Comparison of ENCODE assay signal across 20 mouse cellular contexts in the genomic region with DNA sequence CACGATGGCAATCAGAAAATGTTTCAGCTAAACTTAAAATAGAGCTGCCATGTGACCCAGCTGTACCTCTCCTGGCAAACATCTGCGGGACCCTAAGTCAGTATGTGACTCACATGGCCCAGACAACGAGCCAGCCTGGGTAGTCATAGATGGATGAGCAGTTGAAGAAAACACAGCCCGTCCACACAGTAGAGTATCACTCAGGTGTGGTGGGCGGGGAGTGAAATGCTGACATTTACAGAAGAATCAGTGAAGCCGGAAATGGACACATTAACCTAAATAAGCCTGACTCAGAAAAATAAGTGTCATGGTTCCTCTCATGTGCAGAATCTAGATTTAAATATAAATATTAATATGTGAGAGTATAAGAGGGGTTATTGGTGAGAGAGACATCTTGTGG.
"Had no signal": no experiment of that assay in that cellular context is flagged by ENCODE, and none has a peak within 500 bp of the region (broad histone marks: within the 10 kb centered on the region; RNA-seq: fewer than 3 reads in every experiment).

No protein-coding gene starts in this region.

- H3K9me3 ChIP-seq: kidney, embryonic 15.5 days; liver, embryonic 13.5 days; midbrain, embryonic 12.5 days; neural tube, embryonic 13.5 days had no signal

- H3K9ac ChIP-seq: kidney, embryonic 15.5 days; liver, embryonic 13.5 days; midbrain, embryonic 12.5 days; neural tube, embryonic 13.5 days had no signal

- ATAC-seq: midbrain, embryonic 16.5 days had no signal

- H3K4me1 ChIP-seq: kidney, embryonic 15.5 days; liver, embryonic 13.5 days; midbrain, embryonic 12.5 days; neural tube, embryonic 13.5 days had no signal

- H3K27ac ChIP-seq: kidney, embryonic 15.5 days; left cerebral cortex, adult 2 months; liver, embryonic 13.5 days; midbrain, embryonic 12.5 days; neural tube, embryonic 13.5 days had no signal

- H3K36me3 ChIP-seq: kidney, embryonic 15.5 days; liver, embryonic 13.5 days; midbrain, embryonic 12.5 days; neural tube, embryonic 13.5 days had no signal

- H3K4me3 ChIP-seq: kidney, embryonic 15.5 days; left cerebral cortex, adult 2 months; liver, embryonic 13.5 days; midbrain, embryonic 12.5 days; myocyte; neural tube, embryonic 13.5 days had no signal

- H3K27me3 ChIP-seq: kidney, embryonic 15.5 days; liver, embryonic 13.5 days had no signal

- H3K4me2 ChIP-seq: kidney, embryonic 15.5 days; liver, embryonic 13.5 days; midbrain, embryonic 12.5 days; neural tube, embryonic 13.5 days had no signal

- DNase-seq: kidney, adult 2 months; kidney, postnatal 10 days; kidney, postnatal 36 days; layer of hippocampus, postnatal 36 days; liver, embryonic 13.5 days; lung, adult 2 months; lung, postnatal 14 days; lung, postnatal 4 days; right cerebral cortex, adult 18-20 months; right cerebral cortex, postnatal 14 days; right cerebral cortex, postnatal 4 days; spleen, adult 18-20 months; thymus, adult 18-20 months; thymus, postnatal 36 days had no signal
